Mouse (Mus musculus): ENCODE measurements around the gene Huwe1. TPM values are rescaled to one million over a fixed set of nuclear protein-coding genes. Genes with fewer than 3 reads are reported as not detected.
A peak's percentile ranks its signal among the peaks of the same experiment; 100 is the strongest.

Gene Huwe1
- 41.9 and 47.5 TPM in 2 replicates for polyA plus RNA-seq (2016; fragmentation: Nextera tagmentation; extraction: Ambion mirVana)

DNA sequence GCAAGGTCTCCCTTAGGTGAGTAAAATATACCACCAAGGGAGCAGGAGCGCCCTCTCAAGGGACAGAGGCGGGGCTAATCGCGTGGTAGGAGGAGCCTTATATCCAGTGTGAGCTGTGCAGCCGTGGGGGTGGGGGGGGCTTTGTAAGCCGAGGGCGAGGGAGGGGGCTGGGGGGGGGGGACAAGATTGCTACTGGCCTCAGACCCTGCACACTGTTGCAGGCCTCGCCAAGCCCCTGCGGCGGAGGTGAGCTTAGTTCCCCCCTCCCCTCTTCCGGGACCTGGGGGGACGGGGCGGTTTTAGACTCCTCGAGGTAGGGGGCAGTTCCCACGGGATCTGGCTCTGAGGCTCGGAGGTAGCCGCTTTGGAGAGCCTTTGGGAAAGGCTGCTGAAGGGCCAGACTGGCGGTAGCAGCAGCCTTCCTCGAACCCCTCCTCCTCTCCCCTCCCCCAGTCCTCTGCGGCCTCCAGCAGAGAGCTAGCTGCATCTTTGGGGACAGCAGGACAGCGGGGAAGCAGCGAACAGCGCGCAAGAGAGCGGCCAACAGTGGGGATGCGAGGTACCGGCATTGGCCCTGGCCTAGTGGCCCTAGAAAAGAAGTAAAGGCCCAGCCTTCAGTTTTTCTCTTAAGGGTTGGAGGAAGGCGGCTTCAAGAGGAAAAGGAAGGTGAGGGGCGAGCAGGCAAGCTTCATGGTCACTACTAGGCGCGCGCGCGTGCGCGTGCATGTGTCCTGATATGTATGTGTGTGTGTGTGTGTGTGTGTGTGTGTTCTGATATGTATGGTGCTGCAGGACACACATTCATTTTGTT is at the start of gene Huwe1:
Gene Huwe1, plus strand, starts transcription at position 107 of the 811 bp plus-strand sequence.
- peak within 1 kb of the TSS; percentile 97 for H3K27ac ChIP-seq (ENCODE audit: poor library complexity, severe bottlenecking)
- peak; percentile 62 for ATAC-seq (ENCODE audit: insufficient number of reproducible peaks, low FRiP score)
- peak within 1 kb of the TSS; percentile 55 for H3K4me2 ChIP-seq
- no peaks in the 10 kb centered on the region for H3K4me1 ChIP-seq (replicated peaks)
- H3K9me3 ChIP-seq (replicated peaks), result 0 out of 2 replicates have a peak, but pooled peaks cover 4% of the 10 kb centered on the region
- H3K36me3 ChIP-seq, result no peaks in the 10 kb centered on the region
- no peaks in the 10 kb centered on the region for H3K27me3 ChIP-seq (replicated peaks)
- peak within 1 kb of the TSS; percentile 70 for H3K9ac ChIP-seq
- 16% methylated on average over 33 of the region's 36 CpGs for WGBS
- peak within 1 kb of the TSS; percentile 70 for H3K4me3 ChIP-seq

DNA sequence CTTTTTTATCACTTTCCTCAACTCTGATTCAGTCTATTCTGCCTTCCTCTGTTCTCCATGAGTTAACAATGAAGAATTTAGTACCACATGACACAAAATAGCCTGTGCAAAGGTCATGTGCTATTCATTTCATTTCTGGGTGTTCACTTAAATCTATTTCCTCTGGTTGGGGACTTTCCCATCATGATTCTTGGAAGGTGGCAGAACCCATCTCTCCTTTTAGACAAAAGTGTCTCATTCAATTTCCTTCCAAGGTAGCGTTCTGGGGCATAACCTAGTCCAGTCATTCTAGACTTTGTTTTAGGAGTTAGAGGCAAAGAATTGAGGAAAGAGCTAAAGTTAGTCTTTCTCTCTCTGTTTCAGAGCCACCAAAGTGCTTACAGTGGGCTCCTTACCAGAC is 20.3 kb upstream of the Huwe1 start:
- no peak overlapping the region for H3K27ac ChIP-seq (ENCODE audit: poor library complexity, severe bottlenecking)
- no peaks in the 10 kb centered on the region for H3K4me1 ChIP-seq (replicated peaks)
- no peak for ATAC-seq (ENCODE audit: insufficient number of reproducible peaks, low FRiP score)
- H3K9ac ChIP-seq, result no peak overlapping the region
- no peak overlapping the region for H3K4me2 ChIP-seq
- no peaks in the 10 kb centered on the region for H3K27me3 ChIP-seq (replicated peaks)
- 68% methylated on average over 1 of the region's 1 CpGs for WGBS
- H3K4me3 ChIP-seq, result no peak overlapping the region
- no peaks in the 10 kb centered on the region for H3K36me3 ChIP-seq
- H3K9me3 ChIP-seq (replicated peaks), result no peaks in the 10 kb centered on the region

DNA sequence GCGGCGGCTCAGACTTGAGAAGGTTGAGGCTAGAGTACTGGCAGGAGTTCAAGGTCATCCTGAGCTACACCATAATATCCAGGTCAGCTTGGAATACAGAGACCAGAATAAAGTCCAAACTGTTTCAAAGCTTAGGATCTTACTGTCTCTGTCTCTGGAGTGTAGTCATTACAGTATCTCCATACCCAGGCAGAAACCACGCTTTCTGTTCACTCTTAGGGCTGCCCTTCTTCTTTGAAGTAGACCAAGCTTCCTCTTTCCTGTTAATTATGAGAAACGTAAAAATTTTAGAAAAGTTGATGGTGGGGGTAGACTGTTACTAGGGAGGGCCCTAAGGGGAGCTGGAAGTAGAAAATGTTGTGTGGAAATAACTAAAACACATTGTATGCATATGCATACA is 17.7 kb upstream of the Huwe1 start:
- WGBS, result 73% methylated on average over 4 of the region's 4 CpGs
- Histone ChIP-seq H3K27me3 (replicated peaks) (no peaks in the 10 kb centered on the region), H3K36me3 (no peaks in the 10 kb centered on the region), H3K4me2 (no peak overlapping the region), H3K4me3 (no peak overlapping the region), H3K9me3 (replicated peaks) (no peaks in the 10 kb centered on the region), H3K9ac (no peak overlapping the region), H3K27ac (ENCODE audit: poor library complexity, severe bottlenecking) (no peak overlapping the region), H3K4me1 (replicated peaks) (no peaks in the 10 kb centered on the region)
- ATAC-seq (ENCODE audit: insufficient number of reproducible peaks, low FRiP score), result no peak

DNA sequence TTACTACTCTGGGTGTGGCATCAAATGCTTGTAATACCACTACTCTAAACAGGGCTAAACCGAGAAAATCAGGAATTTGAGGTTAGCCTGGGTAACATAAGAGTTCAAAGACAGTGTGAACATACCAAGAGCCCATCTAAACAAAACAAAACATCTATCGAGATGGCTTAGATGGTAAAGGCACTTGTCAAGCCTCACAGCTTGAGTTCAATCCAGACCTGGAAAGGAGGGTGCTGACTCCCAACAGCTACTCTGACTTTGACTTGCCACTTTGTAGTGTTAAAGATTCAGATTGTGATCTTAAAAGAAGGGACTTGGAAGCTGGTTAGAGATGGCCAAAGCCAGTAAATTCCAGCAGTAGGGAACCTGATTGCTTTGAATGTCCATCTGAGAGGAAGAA is 7.8 kb upstream of the Huwe1 start:
- Histone ChIP-seq H3K27me3 (replicated peaks) (no peaks in the 10 kb centered on the region), H3K27ac (ENCODE audit: poor library complexity, severe bottlenecking) (no peak overlapping the region), H3K9ac (no peak overlapping the region), H3K4me2 (no peak overlapping the region), H3K36me3 (no peaks in the 10 kb centered on the region), H3K4me3 (no peak overlapping the region), H3K4me1 (replicated peaks) (no peaks in the 10 kb centered on the region), H3K9me3 (replicated peaks) (no peaks in the 10 kb centered on the region)
- ATAC-seq (ENCODE audit: insufficient number of reproducible peaks, low FRiP score), result no peak
- WGBS, result 42% methylated on average over 2 of the region's 2 CpGs

DNA sequence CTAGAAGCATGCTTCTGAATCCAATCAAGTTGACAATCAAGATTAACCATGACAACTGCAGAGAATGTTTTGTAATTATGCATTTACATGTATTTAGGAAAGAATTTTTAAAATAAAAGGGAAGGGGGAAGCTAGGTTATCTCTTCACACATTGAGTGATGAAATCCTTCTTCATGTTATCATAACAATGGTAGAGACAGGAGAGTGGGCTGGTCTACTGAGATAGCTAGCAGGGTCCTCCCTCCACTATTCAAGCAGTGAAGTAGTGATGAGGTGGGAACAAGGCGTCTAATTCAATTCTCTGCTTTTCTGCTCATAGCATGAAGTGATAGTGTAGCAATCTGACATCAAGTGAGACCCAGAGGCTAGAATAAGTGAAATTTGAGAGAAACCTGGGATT is 2.6 kb upstream of the Huwe1 start:
- no peak overlapping the region for H3K9ac ChIP-seq
- H3K4me3 ChIP-seq, result no peak overlapping the region
- H3K9me3 ChIP-seq (replicated peaks), result no peaks in the 10 kb centered on the region
- no peak overlapping the region for H3K4me2 ChIP-seq
- H3K27ac ChIP-seq (ENCODE audit: poor library complexity, severe bottlenecking), result no peak overlapping the region
- H3K27me3 ChIP-seq (replicated peaks), result no peaks in the 10 kb centered on the region
- no peaks in the 10 kb centered on the region for H3K4me1 ChIP-seq (replicated peaks)
- 24% methylated on average over 1 of the region's 1 CpGs for WGBS
- no peak for ATAC-seq (ENCODE audit: insufficient number of reproducible peaks, low FRiP score)
- no peaks in the 10 kb centered on the region for H3K36me3 ChIP-seq

DNA sequence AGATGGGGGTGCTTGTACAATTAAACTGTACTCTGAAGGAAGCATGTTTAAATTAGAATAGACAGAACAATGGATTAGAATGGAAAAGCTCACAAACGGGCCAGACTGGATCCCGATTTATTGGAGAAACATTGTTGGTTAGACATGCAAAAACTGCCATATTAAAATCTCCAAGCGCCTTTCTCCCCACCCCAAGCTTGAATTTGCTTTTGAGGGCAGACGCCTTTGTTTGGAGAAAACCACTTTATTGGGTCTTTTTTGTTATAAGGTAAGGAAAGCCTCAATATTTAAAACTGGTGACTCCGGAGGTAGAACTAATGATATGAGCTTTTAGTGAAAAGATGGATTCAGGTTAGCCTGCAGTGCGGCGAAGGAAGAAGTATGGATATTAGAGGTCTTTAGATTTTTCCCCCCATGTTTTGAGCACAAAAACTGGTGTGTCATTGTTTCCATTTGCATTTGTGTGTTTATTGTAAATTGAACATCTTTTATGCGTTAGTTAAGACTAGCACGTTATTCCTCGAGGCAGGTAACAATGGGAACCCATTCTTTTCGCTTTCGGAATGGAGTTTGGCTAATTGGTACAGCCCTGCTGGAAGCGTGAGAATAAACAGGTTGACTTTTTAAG is 1.8 kb downstream of the Huwe1 start:
- 19% methylated on average over 13 of the region's 13 CpGs for WGBS
- no peak for ATAC-seq (ENCODE audit: insufficient number of reproducible peaks, low FRiP score)

DNA sequence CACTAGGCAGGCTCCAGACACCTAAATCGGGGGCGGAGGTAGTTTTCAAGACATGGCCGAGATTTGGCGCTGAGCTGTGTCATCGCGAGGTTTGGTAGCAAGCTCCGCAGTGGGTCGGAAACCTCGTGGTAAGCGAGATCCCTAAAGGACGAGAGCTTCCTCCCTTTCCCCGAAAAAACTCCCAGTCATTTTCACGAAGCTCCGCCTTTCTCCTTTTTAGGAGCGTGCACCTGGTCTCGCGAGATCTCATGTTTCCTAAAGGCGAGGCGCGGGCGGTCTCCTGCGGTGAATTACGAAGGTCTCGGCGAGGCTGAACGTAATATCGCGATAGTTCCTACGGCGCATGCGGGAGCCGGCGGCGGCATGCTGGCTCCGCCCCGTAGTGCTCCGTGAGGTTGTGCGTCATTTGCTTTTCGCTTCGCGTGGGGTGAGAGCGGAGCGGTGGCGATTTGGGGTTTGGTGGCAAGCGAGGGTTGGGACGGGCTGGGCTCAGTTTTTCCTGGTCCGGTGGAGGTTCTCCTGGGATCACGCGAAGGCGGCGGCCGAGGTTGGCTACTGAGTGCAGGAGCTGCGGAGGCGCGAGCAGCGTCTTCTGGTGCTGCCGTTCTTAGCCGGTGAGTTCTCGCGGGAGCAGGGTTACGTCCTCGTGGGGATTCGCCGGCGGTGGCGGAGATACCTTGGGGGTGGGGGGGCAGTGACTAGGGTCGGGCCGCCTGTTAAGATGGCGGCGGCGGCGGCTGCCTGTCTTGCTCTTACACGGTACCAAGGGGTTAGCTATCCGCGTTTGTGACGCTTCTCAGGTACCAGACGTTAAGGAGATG is 2.6 kb downstream of the Huwe1 start:
- peak overlapping the region; percentile 83 for H3K9ac ChIP-seq
- H3K27me3 ChIP-seq (replicated peaks), result no peaks in the 10 kb centered on the region
- H3K27ac ChIP-seq (ENCODE audit: poor library complexity, severe bottlenecking), result peak overlapping the region; percentile 98
- H3K9me3 ChIP-seq (replicated peaks), result 0 out of 2 replicates have a peak, but pooled peaks cover 4% of the 10 kb centered on the region
- H3K4me3 ChIP-seq, result peak overlapping the region; percentile 69
- H3K36me3 ChIP-seq, result no peaks in the 10 kb centered on the region
- no peaks in the 10 kb centered on the region for H3K4me1 ChIP-seq (replicated peaks)
- peak; percentile 90 for ATAC-seq (ENCODE audit: insufficient number of reproducible peaks, low FRiP score)
- peak overlapping the region; percentile 71 for H3K4me2 ChIP-seq
- 13% methylated on average over 70 of the region's 77 CpGs for WGBS

More for the DNA sequence above, 1.8 kb downstream of the Huwe1 start:
- Histone ChIP-seq H3K4me3 (peak overlapping the region; percentile 45), H3K27ac (ENCODE audit: poor library complexity, severe bottlenecking) (peak overlapping the region; percentile 90), H3K9me3 (replicated peaks) (0 out of 2 replicates have a peak, but pooled peaks cover 4% of the 10 kb centered on the region), H3K9ac (peak overlapping the region; percentile 45), H3K27me3 (replicated peaks) (no peaks in the 10 kb centered on the region), H3K4me2 (peak overlapping the region; percentile 66), H3K36me3 (no peaks in the 10 kb centered on the region), H3K4me1 (replicated peaks) (no peaks in the 10 kb centered on the region)

DNA sequence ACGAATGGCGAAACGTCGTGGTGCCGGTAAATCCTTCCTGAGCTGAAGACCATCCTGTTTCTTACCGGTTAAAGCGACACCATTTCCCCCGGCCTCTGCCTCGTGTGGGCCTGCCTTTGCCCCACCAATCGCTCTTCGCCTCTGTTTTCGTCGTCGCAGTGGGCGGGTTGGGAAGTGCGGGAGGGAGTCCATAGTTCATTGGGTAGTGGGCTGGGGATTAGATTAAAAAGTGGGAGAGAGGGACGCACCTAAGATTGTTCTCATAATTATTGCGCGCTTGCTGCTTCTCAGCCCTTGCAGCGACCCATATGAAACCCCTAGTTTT is 3.1 kb downstream of the Huwe1 start:
- 10% methylated on average over 20 of the region's 20 CpGs for WGBS
- H3K4me1 ChIP-seq (replicated peaks), result no peaks in the 10 kb centered on the region
- H3K36me3 ChIP-seq, result no peaks in the 10 kb centered on the region
- H3K4me3 ChIP-seq, result peak overlapping the region; percentile 69
- peak overlapping the region; percentile 83 for H3K9ac ChIP-seq
- peak; percentile 59; the same call in 1 of the 2 replicates for ATAC-seq (ENCODE audit: insufficient number of reproducible peaks, low FRiP score)
- 0 out of 2 replicates have a peak, but pooled peaks cover 4% of the 10 kb centered on the region for H3K9me3 ChIP-seq (replicated peaks)
- H3K27ac ChIP-seq (ENCODE audit: poor library complexity, severe bottlenecking), result peak overlapping the region; percentile 98
- H3K27me3 ChIP-seq (replicated peaks), result no peaks in the 10 kb centered on the region
- H3K4me2 ChIP-seq, result peak overlapping the region; percentile 71

DNA sequence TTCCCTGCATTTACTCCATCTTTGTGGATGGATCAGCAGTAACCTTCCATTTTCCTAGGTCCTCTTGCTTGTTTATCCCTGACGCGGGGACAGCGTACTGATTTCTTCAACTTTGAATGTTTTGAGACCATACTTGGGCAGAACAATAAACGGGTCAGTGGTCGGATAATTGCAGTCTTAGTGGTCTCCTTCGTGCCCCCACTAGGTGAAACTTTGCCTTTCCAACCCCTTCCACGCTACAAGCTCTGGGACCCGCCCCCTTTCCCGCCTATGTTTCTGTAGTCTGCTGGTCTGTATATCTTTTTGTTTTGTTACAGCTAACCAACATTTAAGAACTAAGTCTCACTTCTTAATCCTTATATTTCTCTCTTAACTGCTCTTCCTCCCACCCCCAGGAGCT is 3.8 kb downstream of the Huwe1 start:
- WGBS, result 18% methylated on average over 9 of the region's 9 CpGs

DNA sequence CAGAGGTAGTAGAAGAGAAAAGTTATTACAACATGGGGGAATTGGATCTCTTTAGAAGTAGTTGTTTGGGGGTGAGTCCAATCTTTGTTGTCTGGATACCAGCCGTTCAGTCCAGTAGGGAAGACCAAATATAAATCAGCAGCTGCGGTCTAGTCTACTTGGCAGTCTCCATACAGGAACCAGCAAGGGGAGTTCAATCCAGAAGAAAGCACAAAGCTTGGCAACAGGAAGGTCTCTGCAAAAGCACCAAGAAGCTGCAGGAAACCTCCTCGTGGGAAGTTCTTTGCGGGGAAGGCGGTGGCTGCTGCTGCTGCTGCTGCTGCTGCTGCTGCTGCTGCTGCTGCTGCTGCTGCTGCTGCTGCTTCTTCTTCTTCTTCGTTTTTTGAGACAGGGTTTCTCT is 10.9 kb downstream of the Huwe1 start:
- 69% methylated on average over 6 of the region's 6 CpGs for WGBS
- Histone ChIP-seq H3K4me3 (no peak overlapping the region), H3K27ac (ENCODE audit: poor library complexity, severe bottlenecking) (no peak overlapping the region), H3K9me3 (replicated peaks) (no peaks in the 10 kb centered on the region), H3K9ac (no peak overlapping the region), H3K27me3 (replicated peaks) (no peaks in the 10 kb centered on the region), H3K4me1 (replicated peaks) (no peaks in the 10 kb centered on the region), H3K4me2 (no peak overlapping the region), H3K36me3 (peaks cover 8% of the 10 kb centered on the region)
- no peak for ATAC-seq (ENCODE audit: insufficient number of reproducible peaks, low FRiP score)

More for the DNA sequence above, 3.8 kb downstream of the Huwe1 start:
- H3K27me3 ChIP-seq (replicated peaks), result no peaks in the 10 kb centered on the region
- H3K9ac ChIP-seq, result peak overlapping the region; percentile 83
- H3K4me2 ChIP-seq, result peak overlapping the region; percentile 71
- H3K36me3 ChIP-seq, result no peaks in the 10 kb centered on the region
- 0 out of 2 replicates have a peak, but pooled peaks cover 4% of the 10 kb centered on the region for H3K9me3 ChIP-seq (replicated peaks)
- peak overlapping the region; percentile 98; the same call in 1 of the 2 replicates for H3K27ac ChIP-seq (ENCODE audit: poor library complexity, severe bottlenecking)
- no peak for ATAC-seq (ENCODE audit: insufficient number of reproducible peaks, low FRiP score)
- no peaks in the 10 kb centered on the region for H3K4me1 ChIP-seq (replicated peaks)
- H3K4me3 ChIP-seq, result peak overlapping the region; percentile 69

DNA sequence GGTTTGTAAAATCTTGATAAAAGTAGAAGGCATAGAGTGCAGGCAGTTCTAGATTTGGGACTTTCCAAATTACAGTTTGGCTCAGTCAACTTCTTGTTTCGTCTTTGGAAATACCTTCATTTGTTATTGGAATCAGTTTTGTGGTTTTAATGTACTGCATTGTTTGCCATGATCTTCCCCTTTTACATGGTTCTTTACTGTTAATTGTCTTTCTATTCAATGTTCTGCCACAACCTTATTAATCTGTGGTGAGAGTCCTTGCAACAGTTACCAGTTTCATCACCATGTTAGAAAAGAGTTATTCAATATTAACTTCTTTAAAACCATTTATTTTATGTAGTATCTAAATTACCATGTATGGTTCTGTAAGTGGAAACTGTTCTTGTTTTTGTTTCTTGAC is 13.0 kb downstream of the Huwe1 start:
- no peak overlapping the region for H3K4me3 ChIP-seq
- H3K9me3 ChIP-seq (replicated peaks), result no peaks in the 10 kb centered on the region
- no peaks in the 10 kb centered on the region for H3K27me3 ChIP-seq (replicated peaks)
- no peak overlapping the region for H3K4me2 ChIP-seq
- no peak overlapping the region for H3K27ac ChIP-seq (ENCODE audit: poor library complexity, severe bottlenecking)
- no peak for ATAC-seq (ENCODE audit: insufficient number of reproducible peaks, low FRiP score)
- WGBS, result 92% methylated on average over 1 of the region's 1 CpGs
- no peak overlapping the region for H3K9ac ChIP-seq
- peaks cover 8% of the 10 kb centered on the region for H3K36me3 ChIP-seq
- no peaks in the 10 kb centered on the region for H3K4me1 ChIP-seq (replicated peaks)
